Mouse (Mus musculus) embryonic fibroblast, embryonic 13.5 days (primary cell): ENCODE results near the gene Cacna1i.

Experiments used
- CTCF ChIP-seq: IDR thresholded peaks from 2 replicates; pipeline ENCODE4 v1.5.1; 2011; ENCODE audit warnings: mild to moderate bottlenecking, control low read depth, low read length, moderate library complexity, borderline replicate concordance; ENCODE audit not compliant: insufficient read depth
- POLR2A ChIP-seq: IDR thresholded peaks from 2 replicates; pipeline ENCODE4 v1.6.1; 2011; ENCODE audit warnings: low read depth, mild to moderate bottlenecking, control low read depth, low read length, moderate library complexity

GRCm38 (mm10) chr15:80277107-80277506, 9.9 kb upstream of the Cacna1i start:
- no peak for TF ChIP-seq POLR2A
- TF ChIP-seq CTCF: no peak
